Mouse (Mus musculus) adrenal gland, postnatal 14 days (tissue): ENCODE measurements at regions not wholly inside any gene's neighbourhood (a gene's known extent, or its start where the extent isn't known, plus 50 kb on each side); places are given as distances from the start of the nearest gene placed in this dataset.

ENCODE experiments used
- DNase-seq: peaks from one replicate; pipeline ENCODE4 v3.0.0; 2021; ENCODE audit warnings: mixed read lengths

DNA sequence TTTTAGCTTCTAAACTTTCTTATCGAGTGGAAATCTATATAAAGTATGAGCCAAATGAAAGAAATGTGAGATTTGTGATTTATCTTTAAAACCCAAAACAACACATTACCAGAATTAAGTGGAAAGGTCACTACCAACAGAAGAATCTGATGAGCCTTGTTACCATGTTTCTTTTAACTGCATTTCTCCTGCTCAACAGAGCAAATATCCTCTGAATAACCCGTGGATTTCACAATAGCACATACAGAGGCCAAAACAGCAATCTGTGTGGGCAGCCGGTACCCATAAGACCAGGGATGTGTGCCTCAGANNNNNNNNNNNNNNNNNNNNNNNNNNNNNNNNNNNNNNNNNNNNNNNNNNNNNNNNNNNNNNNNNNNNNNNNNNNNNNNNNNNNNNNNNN lies 85.3 kb downstream of the 4930444P10Rik start:
- no peak for DNase-seq

DNA sequence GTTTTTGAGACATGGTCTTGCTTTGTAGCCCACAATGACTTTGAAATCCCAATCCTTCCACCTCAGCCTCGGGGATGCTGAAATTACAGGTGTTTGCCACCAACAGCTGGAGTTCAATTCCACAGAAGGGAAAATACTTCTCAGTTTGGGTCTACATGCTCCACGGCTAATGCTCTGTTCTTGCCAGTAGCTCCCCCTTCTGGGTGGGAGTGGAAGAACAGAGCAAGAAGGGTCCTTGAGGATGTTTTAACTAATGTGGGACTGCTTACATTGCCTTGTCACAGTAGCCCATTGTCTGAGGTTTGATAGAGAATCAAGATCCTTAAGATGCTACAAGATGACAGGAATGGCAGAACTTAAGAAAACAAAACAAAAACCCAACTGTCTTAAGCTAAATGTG lies 86.2 kb downstream of the 4930444P10Rik start:
- no peak for DNase-seq

DNA sequence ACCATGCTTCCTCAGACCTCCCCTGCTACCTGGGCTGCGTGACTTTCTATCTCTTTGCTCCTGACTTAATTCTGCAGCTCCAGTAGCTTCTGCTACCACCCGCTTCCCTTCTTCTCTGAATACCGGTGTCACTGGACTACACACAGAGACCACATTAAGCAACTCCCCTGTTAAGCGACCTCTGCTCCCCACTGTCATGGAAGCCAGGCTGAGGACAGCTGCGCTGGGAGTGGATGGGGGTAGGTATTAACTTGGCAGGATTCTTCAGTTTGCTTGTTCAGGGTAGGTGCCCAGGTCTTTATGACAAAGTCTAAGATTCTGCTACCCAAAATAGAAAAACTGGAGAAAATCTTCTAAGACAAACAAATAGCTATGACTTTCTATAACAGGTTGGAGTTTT lies 96.0 kb downstream of the 4930444P10Rik start:
- no peak for DNase-seq

- no peak for DNase-seq
These were observed 96.8 kb downstream of the 4930444P10Rik start for GRCm38 (mm10) chr1:15996341-15996740.

DNA sequence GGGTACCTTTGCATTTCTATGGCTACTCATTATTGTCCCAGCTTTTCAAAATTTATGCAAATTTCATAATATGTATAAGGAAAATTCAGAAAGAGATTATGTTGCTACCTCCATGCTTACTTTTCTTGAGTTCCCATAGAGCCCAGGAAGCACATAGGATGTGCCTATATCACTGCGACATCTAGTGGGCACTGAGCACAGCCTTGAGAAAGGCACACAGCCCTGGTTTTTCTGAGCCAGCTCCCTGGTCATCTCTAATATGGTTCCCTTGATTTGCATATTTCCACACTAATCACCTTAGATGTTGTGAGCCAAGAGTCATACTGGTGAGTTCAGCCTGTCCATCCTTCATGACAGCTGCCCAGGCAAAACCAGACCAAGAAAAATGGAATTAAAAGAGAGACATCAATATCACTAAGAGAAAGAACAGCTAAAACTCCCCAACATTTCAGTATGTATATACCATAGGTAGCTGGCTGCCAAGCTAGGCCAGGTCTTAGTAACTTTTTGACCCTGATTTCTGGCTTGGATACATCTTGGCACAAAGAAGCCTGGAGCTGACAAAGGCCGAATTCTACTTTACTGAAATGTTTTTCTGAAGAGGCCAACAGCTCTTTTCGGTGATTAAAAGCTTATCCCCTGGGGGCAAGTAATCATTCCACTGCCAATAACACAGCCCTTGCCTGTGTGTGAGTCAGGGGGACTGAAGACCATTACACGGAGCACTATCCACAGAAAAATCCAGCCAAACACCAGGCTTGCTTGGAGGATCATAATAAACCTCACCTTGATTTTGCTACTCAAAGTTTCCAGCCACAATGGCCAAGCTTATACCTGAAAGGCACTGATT lies 99.3 kb downstream of the 4930444P10Rik start:
- peak; percentile 9 for DNase-seq

DNA sequence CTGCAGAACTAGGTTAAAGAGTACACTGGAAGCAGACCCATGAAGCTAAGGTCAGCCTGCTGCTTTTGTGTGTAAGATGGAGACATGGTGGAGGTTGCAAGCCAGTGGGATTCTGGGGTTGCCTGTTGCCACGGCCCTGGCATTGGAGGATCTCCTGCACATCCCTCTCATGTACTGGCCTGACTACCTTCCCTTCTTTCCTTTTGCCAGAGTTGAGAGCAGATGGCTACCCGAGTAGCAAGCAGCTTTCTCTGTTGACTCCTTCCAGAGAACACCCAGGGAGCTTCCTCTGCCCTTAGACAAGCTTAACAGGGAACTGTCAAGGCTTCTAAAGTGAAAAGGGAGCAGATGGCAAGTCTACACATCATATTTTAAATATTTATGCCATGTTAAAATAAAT lies 102.1 kb downstream of the 4930444P10Rik start:
- DNase-seq: no peak

- DNase-seq: no peak
These were observed 107.5 kb downstream of the 4930444P10Rik start for GRCm38 (mm10) chr1:15985579-15985978.

- no peak for DNase-seq
These were observed 113.8 kb downstream of the 4930444P10Rik start for GRCm38 (mm10) chr1:15979333-15979732.

GRCm38 (mm10) chr1:15959578-15959977 lies 133.5 kb downstream of the 4930444P10Rik start:
- DNase-seq: no peak

DNA sequence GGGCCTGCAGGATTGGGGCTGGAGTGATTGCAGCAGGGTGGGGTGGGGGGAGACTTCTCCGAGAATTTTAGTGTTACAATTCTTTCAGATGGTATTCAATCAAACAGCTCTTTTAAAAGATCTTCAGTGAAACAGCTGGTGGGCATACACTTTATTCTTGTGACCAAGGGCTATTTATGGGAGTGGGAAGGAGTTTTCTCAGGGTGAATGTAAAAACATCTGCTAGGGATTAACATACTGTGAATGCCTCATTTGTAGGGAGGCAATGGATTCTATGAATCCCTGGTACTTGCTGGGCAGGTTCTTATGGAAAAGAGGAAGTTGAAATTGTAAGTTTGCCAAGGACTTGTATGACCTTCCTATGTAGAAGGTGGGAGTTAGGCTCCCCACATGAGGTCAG lies 134.5 kb downstream of the 4930444P10Rik start:
- DNase-seq: no peak

GRCm38 (mm10) chr1:15943662-15944061 lies 149.5 kb downstream of the 4930444P10Rik start:
- DNase-seq: no peak

- DNase-seq: no peak
These were observed 150.1 kb downstream of the 4930444P10Rik start for GRCm38 (mm10) chr1:15943041-15943440.
